Mouse (Mus musculus) testis, adult 2 months (tissue): ENCODE data around the gene Irf5.

Experiments used
- CTCF ChIP-seq: fragments of 200-500 bp; IDR thresholded peaks from 2 replicates; pipeline ENCODE4 v1.5.1; 2012; ENCODE audit warnings: low read depth, mild to moderate bottlenecking, inconsistent platforms, low read length, moderate library complexity; ENCODE audit not compliant: control insufficient read depth, insufficient read depth, insufficient replicate concordance
- POLR2A ChIP-seq: fragments of 200-500 bp; IDR thresholded peaks from 2 replicates; pipeline ENCODE4 v1.6.1; 2012; ENCODE audit warnings: low read depth, mild to moderate bottlenecking, inconsistent platforms, low read length, moderate library complexity; ENCODE audit not compliant: control insufficient read depth

- no peak for TF ChIP-seq POLR2A
- TF ChIP-seq CTCF = no peak
These were observed 13.8 kb downstream of the Irf5 start for GRCm38 (mm10) chr6:29540223-29540622.
